Mouse (Mus musculus): Measurements from ENCODE around the gene Col15a1. TPM values are rescaled to one million over a fixed set of nuclear protein-coding genes. Genes with fewer than 3 reads are reported as not detected.

Gene Col15a1
- polyA plus RNA-seq, 1 experiment from 2014 or later = 0.62 TPM

DNA sequence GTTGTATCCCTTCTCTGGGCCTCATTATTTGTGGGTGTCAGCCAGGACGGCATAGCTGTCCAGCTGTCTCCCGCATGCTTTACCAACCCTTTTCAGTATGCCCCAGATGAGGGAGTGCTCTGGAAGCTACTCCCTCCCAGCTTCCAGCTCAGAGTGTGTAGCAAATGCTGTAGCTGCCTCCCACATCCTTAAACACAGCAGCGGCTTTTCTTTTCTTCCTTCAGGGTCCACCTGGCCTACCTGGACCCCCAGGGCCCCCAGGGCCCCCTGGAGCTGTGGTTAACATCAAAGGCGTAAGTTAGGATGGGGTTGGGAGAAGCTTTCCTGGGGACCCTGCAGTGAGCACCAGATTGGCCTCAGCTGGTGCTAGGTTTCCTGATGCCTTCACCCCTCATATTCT is 85.0 kb downstream of the Col15a1 start:
- Histone ChIP-seq H3K36me3 (ENCODE audit: inconsistent target) (no peaks in the 10 kb centered on the region), H3K27ac (peak overlapping the region; percentile 62), H3K79me2 (ENCODE audit: inconsistent target) (no peaks in the 10 kb centered on the region), H3K4me3 (ENCODE audit: inconsistent target) (no peak overlapping the region)
- WGBS (ENCODE audit: missing documents) = 84% methylated on average over 4 of the region's 4 CpGs

DNA sequence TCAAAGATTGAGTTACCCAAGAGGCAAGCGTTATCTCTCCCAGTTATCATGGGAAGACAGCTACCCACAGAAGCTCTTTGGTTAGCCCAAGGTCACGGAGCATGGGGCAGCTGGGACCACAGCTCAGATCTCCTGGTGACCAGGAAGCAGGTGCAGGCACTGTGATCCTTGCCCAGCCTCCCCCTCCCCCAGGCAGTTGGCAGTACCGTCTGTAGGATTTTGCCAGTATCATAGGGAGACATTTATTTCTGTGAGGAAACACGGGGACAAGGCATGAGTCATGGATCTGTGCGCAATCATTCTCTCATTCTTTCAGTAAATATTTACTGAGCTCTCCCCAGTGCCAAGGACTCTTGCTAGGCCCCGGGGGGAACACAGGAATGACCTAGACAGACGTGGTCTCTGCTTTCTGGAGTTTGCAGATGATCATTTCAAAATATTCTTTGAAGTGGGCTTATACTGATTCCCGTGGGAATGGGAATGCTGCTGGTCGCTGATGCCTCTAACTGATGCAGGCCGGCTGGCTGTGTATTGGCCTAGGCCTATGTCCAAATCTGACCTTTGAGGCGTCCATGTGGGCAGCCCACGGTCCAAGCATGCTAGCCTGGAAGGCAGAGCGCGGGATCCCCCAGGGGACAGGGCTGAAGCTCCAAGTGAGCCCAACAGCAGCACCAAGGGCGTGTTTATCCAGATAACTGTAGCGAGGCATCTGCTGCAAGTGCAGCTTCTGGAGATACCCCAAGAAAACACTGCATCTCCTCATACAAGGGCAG is 86.0 kb downstream of the Col15a1 start:
- Histone ChIP-seq H3K79me2 (ENCODE audit: inconsistent target) (no peaks in the 10 kb centered on the region), H3K36me3 (ENCODE audit: inconsistent target) (no peaks in the 10 kb centered on the region), H3K4me3 (ENCODE audit: inconsistent target) (no peak overlapping the region), H3K27ac (peak overlapping the region; percentile 62)
- 63% methylated on average over 16 of the region's 16 CpGs for WGBS (ENCODE audit: missing documents)

DNA sequence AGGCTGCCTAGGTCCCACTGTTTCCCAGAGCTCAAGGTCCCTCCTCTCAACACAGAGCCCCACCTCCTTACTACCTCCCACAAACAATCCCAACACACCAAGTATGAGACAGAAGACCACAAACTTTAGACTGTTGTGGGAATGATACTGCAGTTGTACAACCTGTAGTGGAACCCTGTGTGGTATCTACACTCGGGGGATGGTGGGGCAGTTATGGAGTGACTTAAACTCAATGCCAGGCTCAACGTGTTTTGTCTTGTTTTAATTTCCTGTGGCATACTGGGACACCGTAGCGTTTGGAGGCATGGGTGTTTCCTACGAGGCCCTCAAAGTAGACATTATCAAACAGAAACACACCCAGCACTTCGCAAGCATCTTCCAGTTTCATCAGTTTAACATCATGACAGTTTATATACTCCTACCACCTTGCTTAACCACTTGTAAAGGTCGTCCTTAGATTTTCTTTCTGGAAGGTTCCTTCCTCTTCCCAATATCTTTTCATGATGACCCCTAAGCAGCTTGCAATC is 86.6 kb downstream of the Col15a1 start:
- H3K79me2 ChIP-seq (ENCODE audit: inconsistent target) = no peaks in the 10 kb centered on the region
- no peaks in the 10 kb centered on the region for H3K36me3 ChIP-seq (ENCODE audit: inconsistent target)
- H3K4me3 ChIP-seq (ENCODE audit: inconsistent target) = no peak overlapping the region
- peak overlapping the region; percentile 62 for H3K27ac ChIP-seq
- 70% methylated on average over 7 of the region's 7 CpGs for WGBS (ENCODE audit: missing documents)

DNA sequence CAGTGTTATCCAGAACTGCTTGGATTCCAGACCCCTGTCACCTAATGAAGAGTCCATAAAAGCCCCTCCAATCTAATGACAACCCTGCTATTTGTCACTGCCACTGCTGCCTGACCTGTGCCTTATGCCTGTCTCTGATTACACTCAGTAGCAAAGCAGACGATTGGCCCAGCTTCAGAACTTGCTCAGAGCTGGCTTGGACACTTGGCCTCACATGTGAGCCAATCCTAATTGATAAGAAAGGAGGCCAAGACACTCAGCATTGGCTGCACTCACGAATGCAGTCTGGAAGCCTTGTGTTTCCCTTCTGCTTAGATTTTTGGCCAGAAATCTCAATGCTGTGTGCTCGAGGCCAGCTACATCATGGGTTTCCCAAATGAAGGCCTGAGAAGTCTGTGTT is 87.6 kb downstream of the Col15a1 start:
- no peak overlapping the region for H3K4me3 ChIP-seq (ENCODE audit: inconsistent target)
- H3K27ac ChIP-seq = no peak overlapping the region

DNA sequence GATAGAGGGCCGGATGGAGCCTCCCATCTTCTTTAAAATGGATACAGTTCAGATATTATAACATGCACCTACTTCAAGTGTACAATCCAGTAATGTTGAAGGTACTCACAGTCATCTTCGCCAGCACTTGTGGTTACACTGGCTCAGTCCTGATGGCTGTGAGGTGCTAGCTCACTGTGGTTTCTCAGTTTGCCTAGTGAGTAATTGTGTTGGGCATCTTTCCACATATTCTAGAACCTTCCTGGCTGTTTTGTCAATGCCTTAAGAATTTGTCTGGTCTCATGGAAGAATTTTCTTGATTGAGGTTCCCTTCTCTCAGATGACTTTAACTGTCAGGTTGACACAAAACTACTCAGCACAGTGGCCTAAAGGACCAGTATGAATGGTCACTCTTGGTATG is 92.7 kb downstream of the Col15a1 start:
- no peaks in the 10 kb centered on the region for H3K79me2 ChIP-seq (ENCODE audit: inconsistent target)
- no peak overlapping the region for H3K4me3 ChIP-seq (ENCODE audit: inconsistent target)
- no peaks in the 10 kb centered on the region for H3K36me3 ChIP-seq (ENCODE audit: inconsistent target)
- 93% methylated on average over 2 of the region's 2 CpGs for WGBS (ENCODE audit: missing documents)
- H3K27ac ChIP-seq = no peak overlapping the region

More for the DNA sequence above, 87.6 kb downstream of the Col15a1 start:
- Histone ChIP-seq H3K36me3 (ENCODE audit: inconsistent target) (no peaks in the 10 kb centered on the region), H3K79me2 (ENCODE audit: inconsistent target) (no peaks in the 10 kb centered on the region)
- 96% methylated on average over 3 of the region's 3 CpGs for WGBS (ENCODE audit: missing documents)

DNA sequence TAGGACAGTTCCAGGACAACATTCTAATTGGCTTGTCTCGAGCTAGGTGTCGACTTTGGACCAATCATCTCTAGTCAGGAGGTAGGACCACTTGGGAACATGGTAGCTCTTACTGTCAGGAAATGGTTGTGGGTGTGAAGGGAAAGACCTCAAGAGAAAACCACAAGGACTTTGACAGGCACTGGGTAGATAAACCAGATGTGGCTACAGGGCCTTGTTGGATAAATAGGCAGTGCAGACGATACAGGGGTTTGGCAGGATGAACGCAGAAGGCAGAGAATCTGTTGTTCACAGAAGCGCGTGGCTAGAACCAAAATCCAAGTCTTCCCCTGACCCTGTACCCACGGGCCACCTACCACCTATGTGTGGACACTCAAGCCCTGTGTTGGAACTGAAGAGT is 94.6 kb downstream of the Col15a1 start:
- Histone ChIP-seq H3K4me3 (ENCODE audit: inconsistent target) (no peak overlapping the region), H3K36me3 (ENCODE audit: inconsistent target) (no peaks in the 10 kb centered on the region)
- 40% methylated on average over 7 of the region's 7 CpGs for WGBS (ENCODE audit: missing documents)

DNA sequence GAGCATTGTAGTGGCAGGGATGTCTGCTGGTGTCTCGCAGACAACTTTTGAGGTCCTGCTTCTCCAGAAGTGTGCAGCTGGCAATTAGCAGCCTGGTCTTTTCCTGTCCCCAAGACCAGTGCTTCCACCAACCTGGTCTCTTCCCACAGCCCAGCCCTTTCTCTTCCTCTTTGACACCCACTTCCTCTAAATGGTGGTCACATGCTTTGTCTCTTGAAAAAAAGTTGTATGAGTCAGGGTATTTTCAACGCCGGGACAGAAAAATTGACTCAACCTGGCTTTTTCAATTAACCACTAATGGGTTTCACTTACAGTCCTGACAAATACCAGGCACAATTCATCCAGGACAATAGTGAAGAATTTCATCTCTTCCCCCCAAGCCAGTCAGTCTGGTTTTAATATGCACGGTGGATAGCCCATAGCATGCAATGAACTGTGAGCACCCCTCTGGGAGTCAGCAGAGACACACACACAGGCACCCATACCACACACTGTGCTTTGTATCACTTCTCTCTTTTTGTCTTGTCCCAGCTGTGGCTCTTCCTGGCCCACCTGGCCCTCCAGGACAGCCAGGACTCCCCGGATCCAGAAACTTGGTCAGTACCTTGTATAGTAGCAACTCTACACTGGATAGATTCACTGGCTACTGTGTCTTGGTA is 95.5 kb downstream of the Col15a1 start:
- Histone ChIP-seq H3K27ac (peak overlapping the region; percentile 95), H3K79me2 (ENCODE audit: inconsistent target) (no peaks in the 10 kb centered on the region), H3K4me3 (ENCODE audit: inconsistent target) (no peak overlapping the region), H3K36me3 (ENCODE audit: inconsistent target) (no peaks in the 10 kb centered on the region)
- WGBS (ENCODE audit: missing documents) = 0% methylated on average over 5 of the region's 5 CpGs

More for the DNA sequence above, 94.6 kb downstream of the Col15a1 start:
- H3K79me2 ChIP-seq (ENCODE audit: inconsistent target) = no peaks in the 10 kb centered on the region
- H3K27ac ChIP-seq = peak overlapping the region; percentile 95

DNA sequence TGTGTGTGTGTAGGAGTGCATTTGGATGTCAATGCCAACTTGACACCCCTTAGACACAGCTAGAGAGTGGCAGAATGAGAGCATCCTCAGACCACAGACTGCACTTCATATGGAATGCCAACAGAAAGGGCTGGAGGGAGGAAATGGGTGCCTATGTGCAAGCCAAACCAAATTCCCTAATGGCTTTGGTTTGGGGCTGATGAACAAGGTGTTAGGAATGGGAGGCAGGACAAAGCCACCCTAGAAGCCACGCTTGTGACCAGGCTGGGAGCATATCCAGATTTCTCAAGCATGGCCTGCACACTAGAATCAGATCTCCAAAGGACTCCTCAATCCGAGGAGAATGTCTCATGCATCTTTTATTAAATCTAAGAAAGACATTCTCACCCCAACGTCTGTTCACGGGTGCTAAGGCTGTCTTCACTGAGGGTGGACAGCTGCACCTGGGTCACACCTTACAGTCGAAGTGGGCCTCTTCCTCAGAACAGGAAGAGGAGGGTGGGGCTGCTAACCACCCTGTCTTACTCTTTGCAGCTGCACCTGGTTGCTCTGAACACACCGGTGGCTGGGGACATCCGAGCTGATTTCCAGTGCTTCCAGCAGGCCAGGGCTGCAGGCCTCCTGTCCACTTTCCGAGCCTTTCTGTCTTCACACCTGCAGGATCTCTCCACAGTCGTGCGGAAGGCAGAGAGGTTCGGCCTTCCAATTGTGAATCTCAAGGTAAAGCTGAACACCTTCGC is 102.1 kb downstream of the Col15a1 start:
- Histone ChIP-seq H3K27ac (no peak overlapping the region), H3K36me3 (ENCODE audit: inconsistent target) (no peaks in the 10 kb centered on the region), H3K79me2 (ENCODE audit: inconsistent target) (no peaks in the 10 kb centered on the region), H3K4me3 (ENCODE audit: inconsistent target) (no peak overlapping the region)
- WGBS (ENCODE audit: missing documents) = 84% methylated on average over 12 of the region's 12 CpGs

DNA sequence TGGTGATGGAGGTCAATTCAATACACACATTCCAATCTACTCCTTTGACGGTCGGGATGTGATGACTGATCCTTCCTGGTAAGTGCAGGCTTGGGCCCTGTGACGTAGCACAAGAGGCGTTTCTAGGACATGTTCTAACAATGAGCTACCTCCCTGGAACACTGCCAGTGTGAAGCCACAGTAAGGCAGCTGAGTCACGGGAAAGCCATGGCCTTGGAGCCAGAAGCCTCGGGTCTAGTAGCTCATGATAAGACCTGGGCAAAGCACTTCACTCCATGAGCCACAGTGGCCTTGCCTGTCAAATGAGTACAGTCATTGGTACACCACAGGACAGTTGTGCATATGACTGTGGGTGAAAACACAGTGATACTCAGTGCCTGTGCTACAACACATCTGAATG is 102.9 kb downstream of the Col15a1 start:
- 57% methylated on average over 6 of the region's 6 CpGs for WGBS (ENCODE audit: missing documents)
- Histone ChIP-seq H3K4me3 (ENCODE audit: inconsistent target) (no peak overlapping the region), H3K27ac (no peak overlapping the region), H3K36me3 (ENCODE audit: inconsistent target) (no peaks in the 10 kb centered on the region), H3K79me2 (ENCODE audit: inconsistent target) (no peaks in the 10 kb centered on the region)

DNA sequence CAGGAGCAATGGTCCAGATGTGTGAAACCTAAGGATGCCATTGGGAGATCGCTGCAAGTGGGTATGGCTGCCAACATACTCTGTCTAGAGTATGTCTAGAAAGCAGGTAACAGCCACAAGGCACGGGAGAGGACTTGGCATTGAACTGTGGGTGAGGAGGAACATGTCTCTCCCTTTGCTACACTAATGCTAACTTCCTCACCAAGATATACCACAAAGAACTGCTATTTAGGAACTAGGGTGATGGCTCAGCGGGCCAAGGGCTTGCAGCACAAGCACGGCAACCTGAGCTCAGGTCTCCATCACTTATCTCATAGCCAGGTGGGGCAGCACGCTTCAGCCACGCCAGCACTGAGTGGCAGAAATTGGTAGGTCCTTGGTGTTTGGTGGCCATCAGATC is 103.5 kb downstream of the Col15a1 start:
- Histone ChIP-seq H3K79me2 (ENCODE audit: inconsistent target) (no peaks in the 10 kb centered on the region), H3K4me3 (ENCODE audit: inconsistent target) (no peak overlapping the region), H3K36me3 (ENCODE audit: inconsistent target) (no peaks in the 10 kb centered on the region), H3K27ac (no peak overlapping the region)
- WGBS (ENCODE audit: missing documents) = 52% methylated on average over 6 of the region's 6 CpGs

DNA sequence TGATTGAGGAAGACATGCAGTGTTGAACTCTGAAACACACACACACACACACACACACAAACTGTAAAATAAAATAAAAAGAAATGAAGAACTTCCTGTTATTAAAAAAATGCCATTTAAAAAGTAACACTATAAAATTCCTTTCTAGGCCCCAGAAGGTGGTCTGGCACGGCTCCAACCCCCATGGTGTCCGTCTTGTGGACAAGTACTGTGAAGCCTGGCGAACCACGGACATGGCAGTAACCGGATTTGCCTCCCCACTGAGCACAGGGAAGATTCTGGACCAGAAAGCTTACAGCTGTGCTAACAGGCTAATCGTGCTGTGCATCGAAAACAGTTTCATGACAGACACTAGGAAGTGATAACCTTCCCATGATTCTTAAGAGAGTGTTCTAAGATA is 104.0 kb downstream of the Col15a1 start:
- Histone ChIP-seq H3K4me3 (ENCODE audit: inconsistent target) (no peak overlapping the region), H3K27ac (no peak overlapping the region), H3K79me2 (ENCODE audit: inconsistent target) (no peaks in the 10 kb centered on the region), H3K36me3 (ENCODE audit: inconsistent target) (no peaks in the 10 kb centered on the region)
- WGBS (ENCODE audit: missing documents) = 44% methylated on average over 7 of the region's 7 CpGs

DNA sequence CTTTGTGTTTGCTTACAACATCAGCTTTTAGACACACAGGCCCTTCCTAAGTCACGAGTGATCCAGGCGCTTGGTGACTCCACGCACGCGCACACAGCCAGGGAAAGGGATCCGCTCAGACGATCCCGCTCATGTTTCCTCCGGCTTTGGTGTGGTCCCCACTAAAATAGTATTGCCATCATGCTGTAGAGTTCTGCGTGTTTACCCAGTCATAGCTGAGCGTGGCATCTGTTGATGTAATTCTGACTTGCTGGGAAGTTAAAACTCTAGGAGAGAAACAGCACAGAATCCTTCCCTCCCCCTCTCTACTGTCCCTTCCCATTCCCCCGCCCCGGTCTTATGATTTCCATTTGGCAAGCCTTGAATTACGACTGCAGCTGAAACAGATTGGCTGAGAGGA is 104.7 kb downstream of the Col15a1 start:
- no peak overlapping the region for H3K4me3 ChIP-seq (ENCODE audit: inconsistent target)
- H3K27ac ChIP-seq = no peak overlapping the region
- 90% methylated on average over 14 of the region's 14 CpGs for WGBS (ENCODE audit: missing documents)
- H3K36me3 ChIP-seq (ENCODE audit: inconsistent target) = no peaks in the 10 kb centered on the region
- no peaks in the 10 kb centered on the region for H3K79me2 ChIP-seq (ENCODE audit: inconsistent target)

DNA sequence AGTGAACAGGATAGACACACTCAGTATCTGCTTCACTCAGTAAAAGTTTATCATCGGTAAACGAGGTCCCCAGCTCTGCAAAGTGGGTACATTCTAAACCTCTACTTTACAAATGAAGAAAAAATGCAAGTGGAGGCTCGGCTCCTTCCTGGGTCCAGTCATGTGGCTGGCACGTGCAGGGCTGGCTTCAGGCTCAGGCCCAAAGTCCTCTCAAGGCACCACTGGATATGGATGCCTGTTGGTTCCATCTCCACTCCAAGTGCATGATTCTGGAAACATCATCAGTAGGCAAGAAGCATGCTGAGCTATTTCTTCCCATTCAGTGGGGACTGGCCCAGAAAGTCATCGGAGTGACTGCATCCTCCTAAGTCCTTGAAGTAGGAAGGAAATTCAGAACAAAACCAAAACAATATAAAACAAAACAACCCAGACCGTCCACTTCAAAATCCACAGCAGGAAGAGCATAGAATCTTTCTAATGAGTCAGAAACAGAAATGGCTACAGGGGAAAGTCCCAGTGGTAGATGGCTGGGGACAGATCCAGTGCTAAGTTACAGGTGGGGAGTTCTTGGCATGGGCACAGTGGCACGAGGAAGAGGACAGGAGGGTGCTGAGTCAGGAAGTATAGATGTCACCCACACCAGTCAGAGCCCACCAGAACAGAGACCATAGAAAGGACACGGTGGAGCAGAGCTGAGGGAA is 105.9 kb downstream of the Col15a1 start:
- no peaks in the 10 kb centered on the region for H3K36me3 ChIP-seq (ENCODE audit: inconsistent target)
- WGBS (ENCODE audit: missing documents) = 69% methylated on average over 7 of the region's 8 CpGs
- H3K27ac ChIP-seq = no peak overlapping the region
- no peak overlapping the region for H3K4me3 ChIP-seq (ENCODE audit: inconsistent target)
- H3K79me2 ChIP-seq (ENCODE audit: inconsistent target) = no peaks in the 10 kb centered on the region

DNA sequence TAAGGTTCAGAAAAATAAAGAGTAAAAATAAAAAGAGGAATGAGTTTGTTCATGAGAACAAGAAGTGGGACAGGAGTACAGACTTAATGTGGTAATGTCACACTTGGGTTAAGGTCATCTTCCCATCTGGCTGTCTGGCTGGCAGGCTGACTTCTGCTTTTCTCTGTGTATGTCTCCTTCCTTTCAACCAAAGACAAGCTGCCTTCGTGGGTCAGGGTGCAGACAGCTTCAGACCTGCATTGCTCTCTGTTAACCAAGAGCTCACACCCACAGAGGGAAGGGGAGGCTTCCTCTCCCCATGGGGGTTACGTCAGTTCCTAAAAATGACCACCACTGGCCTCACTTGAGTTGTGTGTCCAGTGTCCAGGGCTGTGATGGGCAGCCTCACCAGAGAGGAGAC is 107.5 kb downstream of the Col15a1 start:
- no peaks in the 10 kb centered on the region for H3K36me3 ChIP-seq (ENCODE audit: inconsistent target)
- 0% methylated on average over 2 of the region's 2 CpGs for WGBS (ENCODE audit: missing documents)
- peak overlapping the region; percentile 62 for H3K27ac ChIP-seq
- no peaks in the 10 kb centered on the region for H3K79me2 ChIP-seq (ENCODE audit: inconsistent target)
- H3K4me3 ChIP-seq (ENCODE audit: inconsistent target) = no peak overlapping the region
